Mouse (Mus musculus) cerebellum, postnatal 4 days (tissue): ENCODE results near the gene Kalrn.
A peak's percentile ranks its signal among the peaks of the same experiment; 100 is the strongest.

Experiments
- DNase-seq, 2 experiments: peaks; one replicate each; pipeline ENCODE4 v3.0.0; 2022; ENCODE audit warnings: low spot score in 2 of 2, mixed read lengths in 1 of 2

Kalrn gene

GRCm38 (mm10) chr16:34040276-34040675 lies 533.1 kb downstream of the Kalrn start:
- no peak for DNase-seq

GRCm38 (mm10) chr16:34039736-34040135 lies 533.6 kb downstream of the Kalrn start:
- DNase-seq: no peak

GRCm38 (mm10) chr16:34036327-34037047 lies 536.8 kb downstream of the Kalrn start:
- no peak for DNase-seq

- DNase-seq: no peak
Observed at GRCm38 (mm10) chr16:34035780-34036179, 537.6 kb downstream of the Kalrn start.

- no peak for DNase-seq
Observed at GRCm38 (mm10) chr16:34034267-34034666, 539.1 kb downstream of the Kalrn start.

- DNase-seq: no peak
Observed at GRCm38 (mm10) chr16:34032011-34032645, 541.2 kb downstream of the Kalrn start.

- no peak for DNase-seq
Observed at GRCm38 (mm10) chr16:34031565-34031964, 541.8 kb downstream of the Kalrn start.

- DNase-seq: no peak
Observed at GRCm38 (mm10) chr16:34030379-34030778, 543.0 kb downstream of the Kalrn start.

- DNase-seq: no peak
Observed at GRCm38 (mm10) chr16:34029790-34030189, 543.5 kb downstream of the Kalrn start.

- no peak for DNase-seq
Observed at GRCm38 (mm10) chr16:34017241-34017640, 556.1 kb downstream of the Kalrn start.

GRCm38 (mm10) chr16:34011991-34012845 lies 561.1 kb downstream of the Kalrn start:
- no peak for DNase-seq

- no peak for DNase-seq
Observed at GRCm38 (mm10) chr16:34009567-34009966, 563.8 kb downstream of the Kalrn start.

- no peak for DNase-seq
Observed at GRCm38 (mm10) chr16:34005986-34006385, 567.3 kb downstream of the Kalrn start.

GRCm38 (mm10) chr16:34004128-34004578 lies 569.2 kb downstream of the Kalrn start:
- peak; percentile 41 to 81 for DNase-seq

GRCm38 (mm10) chr16:34003566-34004127 lies 569.7 kb downstream of the Kalrn start:
- peak in 1 of 2 experiments; percentile 13 for DNase-seq

- DNase-seq: no peak
Observed at GRCm38 (mm10) chr16:34000715-34001114, 572.6 kb downstream of the Kalrn start.

- DNase-seq: peak in 1 of 2 experiments; percentile 51
Observed at GRCm38 (mm10) chr16:33999388-33999787, 573.9 kb downstream of the Kalrn start.

GRCm38 (mm10) chr16:33998011-33998410 lies 575.3 kb downstream of the Kalrn start:
- no peak for DNase-seq

- peak in 1 of 2 experiments; percentile 52 for DNase-seq
Observed at GRCm38 (mm10) chr16:33996030-33996429, 577.3 kb downstream of the Kalrn start.

- DNase-seq: no peak
Observed at GRCm38 (mm10) chr16:33995496-33995895, 577.8 kb downstream of the Kalrn start.

- DNase-seq: no peak
Observed at GRCm38 (mm10) chr16:33994321-33994720, 579.0 kb downstream of the Kalrn start.

- DNase-seq: no peak
Observed at GRCm38 (mm10) chr16:33990712-33991111, 582.6 kb downstream of the Kalrn start.
